Mouse (Mus musculus) layer of hippocampus, adult 6 months (tissue): Measurements from ENCODE around the gene Clec4e. TPM values are rescaled to one million over a fixed set of nuclear protein-coding genes. Genes with fewer than 3 reads are reported as not detected.

Experiments used
- long read RNA-seq, 2 experiments: library from polyadenylated mRNA; unstranded; transcript quantifications; one replicate each; pipeline ENCODE4 v2.0.0; 2019 to 2020
- polyA plus RNA-seq: library from polyadenylated mRNA; unstranded; fragments of <200 nt; fragmentation: Nextera tagmentation; gene quantifications from 2 replicates; pipeline ENCODE4 v1.2.3, GENCODE M21; 2021

Clec4e gene
- polyA plus RNA-seq: not detected in 2 replicates
- long read RNA-seq, experiment 1: 0 reads
- long read RNA-seq, experiment 2: 0 reads

DNA sequence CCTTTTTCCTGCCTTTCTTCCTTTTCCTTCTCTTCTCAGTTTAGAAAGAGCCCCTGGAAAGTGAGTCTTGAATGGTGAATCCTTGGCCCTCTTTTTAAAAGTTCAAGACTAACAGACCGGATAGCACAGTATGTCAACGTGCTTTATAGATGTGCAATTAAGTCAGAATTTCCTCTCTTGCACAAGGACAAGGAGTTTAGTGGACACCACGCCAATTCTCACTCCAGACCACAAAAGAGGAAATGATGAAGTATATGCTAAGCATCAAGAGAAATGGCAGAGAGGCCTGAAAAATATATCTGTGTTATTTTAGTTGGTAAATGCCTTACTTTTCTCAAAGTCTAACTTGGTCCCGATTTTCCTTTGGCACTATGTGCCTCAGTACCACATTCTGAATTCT, at the start of gene Clec4e:
Gene Clec4e (minus strand): TSS at position 118 of the 400 bp plus-strand sequence.

DNA sequence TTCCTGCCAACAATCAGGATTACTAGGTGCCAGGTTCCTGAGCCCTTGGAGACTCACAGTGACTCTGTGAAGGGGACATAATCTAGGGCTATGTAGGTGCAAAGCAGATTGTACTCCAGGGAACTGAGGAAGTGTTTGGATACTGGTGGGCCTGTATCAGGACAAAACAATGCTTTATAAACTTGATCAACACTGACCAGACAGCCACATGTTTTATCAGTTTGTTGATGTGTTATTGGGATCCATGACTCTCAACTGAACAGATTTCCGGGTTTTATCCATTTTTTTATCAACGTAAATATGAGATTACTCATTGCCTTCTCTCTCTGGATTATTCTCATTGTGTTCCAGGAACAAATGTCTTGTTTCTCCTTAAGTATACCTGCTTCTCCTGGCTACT, 18.4 kb upstream of the Clec4e start, which contains the start of gene Vmn2r19:
Gene Vmn2r19 (plus strand): TSS at position 301 of the 400 bp plus-strand sequence.

DNA sequence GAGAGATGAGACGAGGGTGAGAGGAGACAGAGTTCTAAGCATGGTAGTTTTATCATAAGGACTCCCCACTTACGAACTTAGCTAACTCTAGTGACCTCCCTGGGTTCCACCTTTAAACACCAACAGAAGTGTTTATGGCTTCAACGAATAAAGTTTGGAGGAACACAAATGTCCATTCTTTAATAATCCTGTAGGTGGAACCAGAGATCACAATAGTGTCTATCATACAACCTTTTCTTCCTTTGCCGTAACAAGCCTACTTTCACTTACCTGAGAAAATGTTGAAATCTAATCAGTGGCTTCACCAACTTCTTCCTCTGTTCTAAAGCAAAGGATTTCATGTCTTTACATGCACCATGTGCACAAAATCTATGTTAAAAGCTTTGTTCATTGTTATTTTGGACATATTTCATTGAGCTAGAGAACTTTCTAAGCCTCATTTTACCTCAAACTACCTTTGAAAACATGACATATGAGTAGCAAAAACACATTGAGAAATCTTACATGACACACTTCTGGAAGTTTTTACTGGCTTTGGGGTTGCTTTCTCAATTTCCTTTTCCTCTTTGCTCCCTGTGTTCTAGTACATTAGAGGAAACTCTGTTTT, 28.0 kb downstream of the Clec4e start, which contains the start of gene Clec4d:
Gene Clec4d (plus strand): TSS at position 557 of the 607 bp plus-strand sequence.

Other genes starting within 250 kb of the Clec4e start
- gene Clec4b1, start 239.9 kb downstream of the Clec4e start, polyA plus RNA-seq: not detected in 2 replicates
- gene Clec4a2, start 183.4 kb downstream of the Clec4e start, polyA plus RNA-seq: 1.6 and 2.2 TPM in 2 replicates
- gene Clec4b2, start 117.0 kb downstream of the Clec4e start, polyA plus RNA-seq: not detected in 2 replicates
- gene Clec4n, start 60.0 kb downstream of the Clec4e start, polyA plus RNA-seq: 0.38 and 0.50 TPM in 2 replicates
- not detected in 2 replicates for gene Clec4d, start 27.8 kb downstream of the Clec4e start, polyA plus RNA-seq
- gene Vmn2r19, start 18.5 kb upstream of the Clec4e start, polyA plus RNA-seq: not detected in 2 replicates
- not detected in 2 replicates for gene Vmn2r20, start 128.2 kb upstream of the Clec4e start, polyA plus RNA-seq
- not detected in 2 replicates for gene Vmn2r21, start 243.5 kb upstream of the Clec4e start, polyA plus RNA-seq